Mouse (Mus musculus) embryonic facial prominence, embryonic 11.5 days (tissue): ENCODE measurements around the gene Ak1. TPM values are rescaled to one million over a fixed set of nuclear protein-coding genes. Genes with fewer than 3 reads are reported as not detected.

Experiments
- ATAC-seq: fragments of 200-750 bp; cut with Nextera tagmentation; replicated peaks from 2 replicates; pipeline ENCODE4 v1.8.0; 2017; ENCODE audit warnings: low read depth; ENCODE audit not compliant: insufficient number of reproducible peaks, low FRiP score, low TSS enrichment
- DNase-seq: peaks from one replicate; pipeline ENCODE4 v3.0.0-alpha.2; 2015; ENCODE audit warnings: low spot score
- H3K27ac ChIP-seq: fragments of 300-500 bp; sonication (generic); replicated peaks from 2 replicates; pipeline ENCODE4 v1.5.1; 2014; ENCODE audit warnings: mild to moderate bottlenecking, low read depth, low read length, control low read depth
- H3K27me3 ChIP-seq: fragments of 300-500 bp; sonication (generic); 2 replicates; pipeline ENCODE4 v1.6.1; 2014; ENCODE audit warnings: mild to moderate bottlenecking, low read length, moderate library complexity, mixed read lengths; ENCODE audit not compliant: control insufficient read depth, insufficient read depth
- H3K36me3 ChIP-seq: fragments of 300-500 bp; sonication (generic); replicated peaks from 2 replicates; pipeline ENCODE4 v1.6.1; 2014; ENCODE audit warnings: low read depth, mild to moderate bottlenecking, low read length, moderate library complexity, mixed read lengths; ENCODE audit not compliant: control insufficient read depth, insufficient read depth
- H3K4me1 ChIP-seq: fragments of 300-500 bp; sonication (generic); 2 replicates; pipeline ENCODE4 v1.6.1; 2014; ENCODE audit warnings: low read length, mixed read lengths; ENCODE audit not compliant: control insufficient read depth, insufficient read depth
- H3K4me2 ChIP-seq: fragments of 300-500 bp; sonication (generic); 2 replicates; pipeline ENCODE4 v1.6.1; 2014; ENCODE audit warnings: low read depth, mild to moderate bottlenecking, control low read depth, low read length, moderate library complexity
- H3K4me3 ChIP-seq: fragments of 300-500 bp; sonication (generic); 2 replicates; pipeline ENCODE4 v1.5.1; 2014; ENCODE audit warnings: low read depth, low read length, control low read depth
- H3K9ac ChIP-seq: fragments of 300-500 bp; sonication (generic); replicated peaks from 2 replicates; pipeline ENCODE4 v1.6.1; 2014; ENCODE audit warnings: mild to moderate bottlenecking, control low read depth, low read length
- H3K9me3 ChIP-seq: fragments of 300-500 bp; sonication (generic); replicated peaks from 2 replicates; pipeline ENCODE4 v1.6.1; 2016; ENCODE audit warnings: mild to moderate bottlenecking, low read length, inconsistent platforms, mixed read lengths; ENCODE audit not compliant: control insufficient read depth
- WGBS: fragments of 180-500 bp; shearing (Covaris S2); extraction: QIAGEN DNeasy Blood & Tissue Kit; methylation state at CpG from one replicate; pipeline ENCODE4 v1.1.7; 2014; 5-methylcytosine and 5-hydroxymethylcytosine counted together
- polyA plus RNA-seq: library from polyadenylated mRNA; unstranded; fragments of >200 nt; fragmentation: Nextera tagmentation; extraction: Ambion mirVana; gene quantifications from 2 replicates; pipeline ENCODE4 v1.2.1, GENCODE M21; 2014

Ak1 gene
- polyA plus RNA-seq, 1 experiment from 2014 or later, result 13.7 TPM

- DNase-seq (no peak), ATAC-seq (no peak)
- no peak overlapping the region for H3K9ac ChIP-seq
- H3K9me3 ChIP-seq, result no peaks in the 10 kb centered on the region
- no peak overlapping the region for H3K4me3 ChIP-seq
- 47% methylated on average over 10 of the region's 10 CpGs for WGBS
- H3K4me2 ChIP-seq, result no peak overlapping the region
- no peaks in the 10 kb centered on the region for H3K36me3 ChIP-seq
- no peaks in the 10 kb centered on the region for H3K27me3 ChIP-seq
- peaks cover 2% of the 10 kb centered on the region; the same call in 1 of the 2 replicates for H3K4me1 ChIP-seq
- no peak overlapping the region for H3K27ac ChIP-seq
Observed at GRCm38 (mm10) chr2:32604631-32605030, 16.9 kb upstream of the Ak1 start.

DNA sequence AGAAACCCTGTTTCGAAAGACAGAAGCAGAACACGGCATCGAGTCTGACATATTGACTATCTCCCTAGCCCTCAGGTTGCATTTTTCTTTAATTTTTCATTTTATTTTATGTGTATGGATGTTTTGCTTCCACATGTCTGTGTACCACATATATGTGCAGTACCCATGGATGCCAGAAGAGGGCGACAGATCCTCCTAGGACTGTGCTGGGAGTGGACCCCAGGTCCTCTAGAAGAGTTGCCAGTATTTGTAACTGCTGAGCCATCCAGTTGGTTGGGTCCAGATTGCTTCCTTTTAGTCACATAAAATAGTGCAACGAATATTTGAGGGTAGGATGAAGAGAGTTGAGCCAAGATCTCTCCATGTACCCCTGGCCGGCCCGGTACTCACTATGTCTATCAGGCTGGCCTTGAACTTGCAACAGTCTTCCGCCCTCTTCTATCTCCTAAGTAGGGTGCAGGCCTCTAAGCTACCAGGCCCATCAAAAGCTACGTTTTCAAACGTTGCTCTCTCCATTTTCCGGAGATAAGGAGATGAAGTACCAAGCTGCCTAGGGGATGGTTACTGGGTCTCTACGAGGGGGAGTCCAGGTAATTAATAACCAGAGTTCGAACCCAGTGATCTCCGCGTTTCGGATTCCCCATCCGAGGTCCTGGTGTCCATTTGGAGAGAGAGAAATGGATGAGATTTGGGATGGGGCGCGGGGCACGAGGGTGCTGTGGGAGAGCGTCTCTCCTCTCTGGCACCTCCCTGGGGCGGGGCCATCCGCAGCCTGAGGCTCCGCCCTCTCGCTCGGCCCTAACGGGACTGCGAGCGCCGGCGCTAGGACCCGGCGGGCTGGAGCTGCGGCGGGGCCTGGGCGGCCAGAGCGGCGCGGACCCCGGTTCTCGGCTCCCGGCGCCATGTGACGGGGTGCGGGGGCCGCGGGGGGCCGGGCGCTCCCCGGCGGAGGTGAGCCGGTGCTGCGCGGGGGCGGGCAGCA, 15.1 kb upstream of the Ak1 start:
- H3K9me3 ChIP-seq, result no peaks in the 10 kb centered on the region
- ATAC-seq (peak; percentile 64), DNase-seq (peak; percentile 93)
- no peaks in the 10 kb centered on the region for H3K27me3 ChIP-seq
- peak overlapping the region; percentile 41; the same call in 1 of the 2 replicates for H3K27ac ChIP-seq
- H3K36me3 ChIP-seq, result no peaks in the 10 kb centered on the region
- WGBS, result 17% methylated on average over 35 of the region's 55 CpGs
- H3K4me1 ChIP-seq, result peaks cover 2% of the 10 kb centered on the region; the same call in 1 of the 2 replicates
- H3K9ac ChIP-seq, result peak overlapping the region; percentile 86
- peak overlapping the region; percentile 89 for H3K4me2 ChIP-seq
- H3K4me3 ChIP-seq, result peak overlapping the region; percentile 85

DNA sequence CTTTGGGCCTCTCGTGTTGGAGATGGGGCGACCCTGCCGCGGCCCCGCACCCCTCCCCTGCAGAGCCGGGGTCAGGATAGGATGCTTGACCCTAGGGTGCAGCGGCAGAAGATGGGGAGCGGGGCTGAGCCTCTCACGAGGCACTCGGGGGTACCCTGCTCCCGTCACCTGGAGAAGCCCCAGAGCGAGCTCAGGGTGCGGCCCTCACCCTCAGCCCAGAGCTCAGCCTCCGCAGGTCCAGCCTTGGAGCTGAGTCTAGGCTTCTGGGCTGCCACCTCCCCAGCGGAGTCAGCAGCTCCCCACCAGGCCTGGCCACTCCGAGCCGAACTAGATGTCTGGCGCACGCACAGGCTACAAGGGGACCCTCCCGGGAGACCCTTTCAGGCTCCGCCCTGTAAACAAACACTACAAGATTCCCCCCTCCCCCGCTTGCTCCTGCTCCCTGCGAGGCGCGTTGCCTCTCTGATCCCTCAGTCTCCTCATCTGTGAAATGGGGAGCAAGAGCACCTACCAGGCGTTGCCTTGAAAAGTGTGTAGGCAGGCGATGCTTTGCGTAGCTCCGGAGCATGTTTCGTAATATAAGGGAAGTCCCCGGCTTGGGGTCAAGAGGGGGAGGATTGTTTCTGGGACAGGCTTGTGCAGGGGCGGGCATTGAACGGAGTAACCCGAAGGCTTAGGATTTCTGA, 14.2 kb upstream of the Ak1 start:
- WGBS, result 4% methylated on average over 34 of the region's 34 CpGs
- H3K9me3 ChIP-seq, result no peaks in the 10 kb centered on the region
- H3K27me3 ChIP-seq, result no peaks in the 10 kb centered on the region
- ATAC-seq (0 out of 2 replicates have a peak, but pooled peaks have one; percentile 36), DNase-seq (peak; percentile 71)
- peak overlapping the region; percentile 89 for H3K4me2 ChIP-seq
- peak overlapping the region; percentile 41; the same call in 1 of the 2 replicates for H3K27ac ChIP-seq
- peak overlapping the region; percentile 85 for H3K4me3 ChIP-seq
- peak overlapping the region; percentile 86 for H3K9ac ChIP-seq
- no peaks in the 10 kb centered on the region for H3K36me3 ChIP-seq
- peaks cover 2% of the 10 kb centered on the region; the same call in 1 of the 2 replicates for H3K4me1 ChIP-seq

GRCm38 (mm10) chr2:32608141-32608777, 13.3 kb upstream of the Ak1 start:
- ATAC-seq (peak; percentile 54; the same call in 1 of the 2 replicates), DNase-seq (peak; percentile 67)
- WGBS, result 7% methylated on average over 25 of the region's 25 CpGs
- no peaks in the 10 kb centered on the region for H3K9me3 ChIP-seq
- H3K4me1 ChIP-seq, result peaks cover 2% of the 10 kb centered on the region; the same call in 1 of the 2 replicates
- H3K9ac ChIP-seq, result peak overlapping the region; percentile 25; the same call in 1 of the 2 replicates
- H3K27ac ChIP-seq, result peak overlapping the region; percentile 28; the same call in 1 of the 2 replicates
- no peaks in the 10 kb centered on the region for H3K36me3 ChIP-seq
- peak overlapping the region; percentile 22; the same call in 1 of the 2 replicates for H3K4me3 ChIP-seq
- no peaks in the 10 kb centered on the region for H3K27me3 ChIP-seq
- peak overlapping the region; percentile 52 for H3K4me2 ChIP-seq

- peaks cover 2% of the 10 kb centered on the region; the same call in 1 of the 2 replicates for H3K4me1 ChIP-seq
- 33% methylated on average over 18 of the region's 18 CpGs for WGBS
- peak overlapping the region; percentile 52 for H3K4me2 ChIP-seq
- H3K9ac ChIP-seq, result peak overlapping the region; percentile 28; the same call in 1 of the 2 replicates
- no peak for ATAC-seq
- H3K9me3 ChIP-seq, result no peaks in the 10 kb centered on the region
- H3K36me3 ChIP-seq, result no peaks in the 10 kb centered on the region
- peak overlapping the region; percentile 28; the same call in 1 of the 2 replicates for H3K27ac ChIP-seq
- no peak for DNase-seq
- no peaks in the 10 kb centered on the region for H3K27me3 ChIP-seq
- 0 out of 2 replicates have a peak overlapping the region, but pooled peaks have one; percentile 22 for H3K4me3 ChIP-seq
Observed at GRCm38 (mm10) chr2:32608778-32609435, 12.7 kb upstream of the Ak1 start.

- DNase-seq (peak; percentile 66), ATAC-seq (no peak)
Observed at GRCm38 (mm10) chr2:32610610-32611229, 10.8 kb upstream of the Ak1 start.

GRCm38 (mm10) chr2:32612274-32612673, 9.3 kb upstream of the Ak1 start:
- no peak for ATAC-seq
- WGBS, result 65% methylated on average over 26 of the region's 26 CpGs
- no peak overlapping the region for H3K9ac ChIP-seq

More at GRCm38 (mm10) chr2:32610610-32611229, 10.8 kb upstream of the Ak1 start:
- peak overlapping the region; percentile 41 for H3K4me2 ChIP-seq
- H3K36me3 ChIP-seq, result peaks cover 3% of the 10 kb centered on the region; the same call in 1 of the 2 replicates
- peak overlapping the region; percentile 18; the same call in 1 of the 2 replicates for H3K4me3 ChIP-seq
- H3K27me3 ChIP-seq, result no peaks in the 10 kb centered on the region
- H3K9me3 ChIP-seq, result no peaks in the 10 kb centered on the region
- peaks cover 2% of the 10 kb centered on the region; the same call in 1 of the 2 replicates for H3K4me1 ChIP-seq
- no peak overlapping the region for H3K9ac ChIP-seq
- H3K27ac ChIP-seq, result no peak overlapping the region
- WGBS, result 18% methylated on average over 23 of the region's 23 CpGs

More at GRCm38 (mm10) chr2:32612274-32612673, 9.3 kb upstream of the Ak1 start:
- peaks cover 2% of the 10 kb centered on the region; the same call in 1 of the 2 replicates for H3K4me1 ChIP-seq
- no peaks in the 10 kb centered on the region for H3K27me3 ChIP-seq
- no peaks in the 10 kb centered on the region for H3K9me3 ChIP-seq
- H3K4me3 ChIP-seq, result no peak overlapping the region
- H3K4me2 ChIP-seq, result no peak overlapping the region
- no peak for DNase-seq
- H3K36me3 ChIP-seq, result peaks cover 4% of the 10 kb centered on the region; the same call in 1 of the 2 replicates
- H3K27ac ChIP-seq, result no peak overlapping the region
